Mouse (Mus musculus) lung, postnatal 0 days (tissue): ENCODE results near the gene Psmb10.

Source experiments
- CTCF ChIP-seq: IDR thresholded peaks from 2 replicates; pipeline ENCODE4 v1.5.1; 2016; ENCODE audit warnings: antibody characterized with exemption, mild to moderate bottlenecking
- EP300 ChIP-seq: IDR thresholded peaks from 2 replicates; pipeline ENCODE4 v1.6.1; 2016; ENCODE audit warnings: antibody characterized with exemption, mild to moderate bottlenecking, control low read depth

DNA sequence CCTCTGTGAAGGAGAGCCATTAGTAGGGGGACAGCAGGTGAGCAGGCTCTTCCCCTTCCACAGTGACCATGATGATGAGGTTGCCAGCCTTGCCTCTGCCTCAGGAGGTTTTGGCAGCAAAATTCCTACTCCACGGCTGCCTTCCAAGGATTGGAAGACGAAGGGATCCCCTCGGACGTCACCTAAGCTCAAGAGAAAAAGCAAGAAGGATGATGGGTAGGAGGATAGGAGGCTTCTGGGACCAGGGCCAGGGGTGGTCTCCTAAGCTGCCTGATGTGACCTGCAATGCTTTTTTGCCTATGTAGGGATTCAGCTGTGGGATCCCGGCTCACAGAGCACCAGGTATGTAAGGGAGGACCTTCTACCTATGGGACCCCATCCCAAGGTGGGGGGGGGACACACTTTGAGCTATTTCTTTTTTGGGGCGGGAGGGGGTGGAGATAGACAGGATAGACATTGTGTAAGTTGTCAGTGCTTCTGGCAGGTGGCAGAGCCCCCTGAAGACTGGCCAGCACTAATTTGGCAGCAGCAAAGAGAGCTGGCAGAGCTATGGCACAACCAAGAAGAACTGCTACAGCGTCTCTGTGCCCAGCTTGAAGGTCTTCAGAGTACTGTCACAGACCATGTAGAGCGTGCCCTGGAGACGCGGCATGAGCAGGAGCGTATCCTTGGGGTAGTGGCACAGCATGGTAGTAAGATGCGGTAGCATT, 48.3 kb downstream of the Psmb10 start:
- no peak for TF ChIP-seq CTCF
- no peak for TF ChIP-seq EP300
